Mouse (Mus musculus) ES-Bruce4 (cell line): ENCODE measurements around the gene Nkiras1.

Experiments used
- CTCF ChIP-seq: IDR thresholded peaks from one replicate; pipeline ENCODE4 v1.8.1; 2011; ENCODE audit warnings: low read depth, low read length
- POLR2A ChIP-seq: IDR thresholded peaks from one replicate; pipeline ENCODE4 v1.8.1; 2011; ENCODE audit warnings: low read length; ENCODE audit not compliant: insufficient read depth

- TF ChIP-seq CTCF: no peak
- TF ChIP-seq POLR2A: no peak
Measured at GRCm38 (mm10) chr14:18280375-18280774, 9.4 kb downstream of the Nkiras1 start.
